Mouse (Mus musculus): ENCODE results near the gene Slc4a5. TPM values are rescaled to one million over a fixed set of nuclear protein-coding genes. Genes with fewer than 3 reads are reported as not detected.
A peak's percentile ranks its signal among the peaks of the same experiment; 100 is the strongest.

Gene Slc4a5
- polyA plus RNA-seq, 1 experiment from 2014 or later = 5.4 TPM

- H3K9ac ChIP-seq = no peak overlapping the region
- no peak overlapping the region for H3K4me3 ChIP-seq
- H3K27ac ChIP-seq = no peak overlapping the region
- H3K4me2 ChIP-seq = no peak overlapping the region
- 0 out of 2 replicates have a peak, but pooled peaks cover 14% of the 10 kb centered on the region for H3K27me3 ChIP-seq
- no peaks in the 10 kb centered on the region for H3K9me3 ChIP-seq
- no peaks in the 10 kb centered on the region for H3K36me3 ChIP-seq
- WGBS = 85% methylated on average over 11 of the region's 11 CpGs
- no peak for ATAC-seq (ENCODE audit: low FRiP score)
- H3K4me1 ChIP-seq (replicated peaks) = peaks cover under 1% of the 10 kb centered on the region; the same call in 1 of the 2 replicates
Observed at GRCm38 (mm10) chr6:83273733-83274132, 54.1 kb downstream of the Slc4a5 start.

GRCm38 (mm10) chr6:83277151-83277550 is 57.5 kb downstream of the Slc4a5 start:
- Histone ChIP-seq H3K4me3 (no peak overlapping the region), H3K4me1 (replicated peaks) (no peaks in the 10 kb centered on the region), H3K9ac (no peak overlapping the region), H3K4me2 (no peak overlapping the region), H3K27ac (no peak overlapping the region), H3K36me3 (no peaks in the 10 kb centered on the region), H3K9me3 (no peaks in the 10 kb centered on the region), H3K27me3 (0 out of 2 replicates have a peak, but pooled peaks cover 11% of the 10 kb centered on the region)
- ATAC-seq (ENCODE audit: low FRiP score) = no peak
- WGBS = 73% methylated on average over 13 of the region's 13 CpGs

GRCm38 (mm10) chr6:83278881-83279280 is 59.3 kb downstream of the Slc4a5 start:
- H3K36me3 ChIP-seq = no peaks in the 10 kb centered on the region
- H3K4me2 ChIP-seq = no peak overlapping the region
- H3K4me1 ChIP-seq (replicated peaks) = no peaks in the 10 kb centered on the region
- no peak overlapping the region for H3K27ac ChIP-seq
- ATAC-seq (ENCODE audit: low FRiP score) = no peak
- no peaks in the 10 kb centered on the region for H3K9me3 ChIP-seq
- H3K27me3 ChIP-seq = 0 out of 2 replicates have a peak, but pooled peaks cover 11% of the 10 kb centered on the region
- no peak overlapping the region for H3K9ac ChIP-seq
- 24% methylated on average over 2 of the region's 2 CpGs for WGBS
- no peak overlapping the region for H3K4me3 ChIP-seq

GRCm38 (mm10) chr6:83280256-83280955 is 60.8 kb downstream of the Slc4a5 start:
- H3K9me3 ChIP-seq = no peaks in the 10 kb centered on the region
- no peak overlapping the region for H3K9ac ChIP-seq
- H3K4me2 ChIP-seq = no peak overlapping the region
- no peak overlapping the region for H3K4me3 ChIP-seq
- WGBS = 75% methylated on average over 8 of the region's 8 CpGs
- H3K27me3 ChIP-seq = 0 out of 2 replicates have a peak, but pooled peaks cover 11% of the 10 kb centered on the region
- no peaks in the 10 kb centered on the region for H3K4me1 ChIP-seq (replicated peaks)
- no peak for ATAC-seq (ENCODE audit: low FRiP score)
- no peaks in the 10 kb centered on the region for H3K36me3 ChIP-seq
- H3K27ac ChIP-seq = no peak overlapping the region

- Histone ChIP-seq H3K4me1 (replicated peaks) (no peaks in the 10 kb centered on the region), H3K9ac (no peak overlapping the region), H3K36me3 (peaks cover 12% of the 10 kb centered on the region), H3K27ac (no peak overlapping the region), H3K27me3 (no peaks in the 10 kb centered on the region), H3K4me2 (no peak overlapping the region), H3K9me3 (no peaks in the 10 kb centered on the region), H3K4me3 (no peak overlapping the region)
- ATAC-seq (ENCODE audit: low FRiP score) = no peak
- WGBS = 83% methylated on average over 7 of the region's 7 CpGs
Observed at GRCm38 (mm10) chr6:83300447-83301229, 81.0 kb downstream of the Slc4a5 start.

GRCm38 (mm10) chr6:83301294-83301693 is 81.7 kb downstream of the Slc4a5 start:
- WGBS = 83% methylated on average over 2 of the region's 2 CpGs
- no peaks in the 10 kb centered on the region for H3K27me3 ChIP-seq
- H3K9ac ChIP-seq = no peak overlapping the region
- no peak overlapping the region for H3K27ac ChIP-seq
- H3K9me3 ChIP-seq = no peaks in the 10 kb centered on the region
- ATAC-seq (ENCODE audit: low FRiP score) = no peak
- H3K4me1 ChIP-seq (replicated peaks) = no peaks in the 10 kb centered on the region
- no peak overlapping the region for H3K4me2 ChIP-seq
- H3K36me3 ChIP-seq = peaks cover 18% of the 10 kb centered on the region
- no peak overlapping the region for H3K4me3 ChIP-seq

GRCm38 (mm10) chr6:83302264-83302663 is 82.6 kb downstream of the Slc4a5 start:
- Histone ChIP-seq H3K36me3 (peaks cover 27% of the 10 kb centered on the region), H3K4me2 (no peak overlapping the region), H3K27ac (no peak overlapping the region), H3K9me3 (no peaks in the 10 kb centered on the region), H3K4me1 (replicated peaks) (no peaks in the 10 kb centered on the region), H3K4me3 (no peak overlapping the region), H3K9ac (no peak overlapping the region), H3K27me3 (no peaks in the 10 kb centered on the region)
- 79% methylated on average over 5 of the region's 5 CpGs for WGBS
- ATAC-seq (ENCODE audit: low FRiP score) = no peak

- Histone ChIP-seq H3K27me3 (no peaks in the 10 kb centered on the region), H3K27ac (no peak overlapping the region), H3K36me3 (peaks cover 75% of the 10 kb centered on the region), H3K4me3 (no peak overlapping the region), H3K4me1 (replicated peaks) (no peaks in the 10 kb centered on the region), H3K4me2 (no peak overlapping the region), H3K9me3 (no peaks in the 10 kb centered on the region), H3K9ac (no peak overlapping the region)
- ATAC-seq (ENCODE audit: low FRiP score) = no peak
- WGBS = 93% methylated on average over 7 of the region's 7 CpGs
Observed at GRCm38 (mm10) chr6:83309017-83309416, 89.4 kb downstream of the Slc4a5 start.

- Histone ChIP-seq H3K4me3 (no peak overlapping the region), H3K36me3 (peaks cover 58% of the 10 kb centered on the region), H3K27me3 (no peaks in the 10 kb centered on the region), H3K9me3 (no peaks in the 10 kb centered on the region), H3K4me1 (replicated peaks) (peaks cover 9% of the 10 kb centered on the region), H3K27ac (no peak overlapping the region), H3K9ac (no peak overlapping the region), H3K4me2 (no peak overlapping the region)
- WGBS = 97% methylated on average over 11 of the region's 11 CpGs
- no peak for ATAC-seq (ENCODE audit: low FRiP score)
Observed at GRCm38 (mm10) chr6:83311206-83311605, 91.6 kb downstream of the Slc4a5 start.

- ATAC-seq (ENCODE audit: low FRiP score) = no peak
- H3K36me3 ChIP-seq = peaks cover 50% of the 10 kb centered on the region
Observed at GRCm38 (mm10) chr6:83312021-83312420, 92.4 kb downstream of the Slc4a5 start.

GRCm38 (mm10) chr6:83312514-83312913 is 92.9 kb downstream of the Slc4a5 start:
- WGBS = 89% methylated on average over 8 of the region's 8 CpGs
- Histone ChIP-seq H3K9ac (no peak overlapping the region), H3K27ac (no peak overlapping the region), H3K27me3 (no peaks in the 10 kb centered on the region), H3K4me1 (replicated peaks) (peaks cover 16% of the 10 kb centered on the region), H3K9me3 (no peaks in the 10 kb centered on the region), H3K4me3 (no peak overlapping the region), H3K4me2 (no peak overlapping the region), H3K36me3 (peaks cover 46% of the 10 kb centered on the region)
- ATAC-seq (ENCODE audit: low FRiP score) = no peak

More at GRCm38 (mm10) chr6:83312021-83312420, 92.4 kb downstream of the Slc4a5 start:
- no peak overlapping the region for H3K27ac ChIP-seq
- H3K9me3 ChIP-seq = no peaks in the 10 kb centered on the region
- H3K4me2 ChIP-seq = no peak overlapping the region
- no peaks in the 10 kb centered on the region for H3K27me3 ChIP-seq
- H3K9ac ChIP-seq = no peak overlapping the region
- H3K4me1 ChIP-seq (replicated peaks) = peaks cover 16% of the 10 kb centered on the region
- 92% methylated on average over 7 of the region's 7 CpGs for WGBS
- H3K4me3 ChIP-seq = no peak overlapping the region

- H3K27me3 ChIP-seq = no peaks in the 10 kb centered on the region
- H3K4me1 ChIP-seq (replicated peaks) = peaks cover 16% of the 10 kb centered on the region
- ATAC-seq (ENCODE audit: low FRiP score) = no peak
- H3K27ac ChIP-seq = no peak overlapping the region
- H3K9me3 ChIP-seq = no peaks in the 10 kb centered on the region
- H3K36me3 ChIP-seq = peaks cover 30% of the 10 kb centered on the region
- H3K4me2 ChIP-seq = peak overlapping the region; percentile 86
- no peak overlapping the region for H3K4me3 ChIP-seq
- H3K9ac ChIP-seq = 0 out of 2 replicates have a peak overlapping the region, but pooled peaks have one; percentile 14
Observed at GRCm38 (mm10) chr6:83315293-83315692, 95.7 kb downstream of the Slc4a5 start.

Data from hindbrain, embryonic 13.5 days (tissue).